Mouse (Mus musculus): ENCODE measurements at regions not wholly inside any gene's neighbourhood (a gene's known extent, or its start where the extent isn't known, plus 50 kb on each side); places are given as distances from the start of the nearest gene placed in this dataset.

DNA sequence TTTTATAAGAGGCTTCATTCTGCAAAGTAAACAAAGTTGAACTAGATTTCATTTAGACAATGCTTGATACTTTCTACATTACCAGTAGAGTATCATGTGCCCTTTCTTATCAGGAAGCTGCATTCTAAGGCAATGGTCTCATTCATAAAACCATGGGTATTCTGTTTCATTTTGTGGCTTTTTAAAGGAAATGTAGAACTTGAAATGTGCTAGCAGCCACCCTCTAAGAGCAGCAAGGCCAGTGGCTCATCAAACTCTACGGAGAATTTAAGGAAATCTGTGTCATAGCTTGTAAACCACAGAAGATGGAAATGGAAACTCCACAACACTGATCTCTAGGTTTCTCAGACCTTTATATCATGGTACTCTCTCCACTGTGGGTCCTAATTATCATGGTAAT is 907.7 kb downstream of the Diaph3 start:
- DNase-seq (ENCODE audit: low spot score in 2 of 2): no peak
- intact Hi-C loops (cut with DNase I): no loop called here

DNA sequence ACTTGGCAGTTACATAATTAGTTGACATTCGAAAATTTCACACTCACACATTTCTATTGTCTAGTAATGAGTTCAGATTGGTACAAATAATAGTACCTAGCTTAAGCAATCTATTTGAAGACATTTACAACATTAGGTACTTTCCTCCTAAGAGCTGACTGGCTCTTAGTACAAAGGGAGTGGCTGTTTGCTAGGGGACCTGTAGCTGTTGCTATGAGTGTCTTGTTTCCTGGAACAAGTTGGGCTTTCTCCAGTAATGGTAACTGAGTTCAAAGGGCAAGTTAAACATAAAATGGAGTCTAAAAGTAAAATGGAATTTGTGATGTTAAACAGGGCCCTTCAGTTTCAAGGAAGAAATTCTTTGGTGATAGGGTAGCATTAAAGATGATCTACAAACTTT is 910.4 kb downstream of the Diaph3 start:
- intact Hi-C loops (cut with DNase I): no loop called here
- DNase-seq (ENCODE audit: low spot score in 2 of 2): no peak

DNA sequence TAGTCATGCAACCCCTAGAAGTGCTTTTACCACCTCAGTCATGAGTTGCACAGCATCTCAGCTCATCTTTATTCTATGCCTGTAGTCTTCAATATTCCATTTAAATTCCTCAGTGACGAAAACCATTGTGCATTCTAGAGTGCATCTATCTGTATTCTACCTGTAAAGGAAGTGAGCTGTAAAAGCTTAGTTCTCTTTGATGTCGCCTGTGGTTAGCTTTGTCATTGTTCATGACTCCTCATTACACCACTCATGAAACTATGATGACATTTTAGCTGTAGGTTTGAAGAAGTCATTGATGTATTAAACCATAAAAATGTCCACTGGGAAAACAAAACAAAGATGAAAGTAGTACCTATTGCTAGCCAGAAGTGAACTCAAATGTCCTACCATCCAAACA is 911.3 kb downstream of the Diaph3 start:
- DNase-seq (ENCODE audit: low spot score in 2 of 2): no peak
- intact Hi-C loops (cut with DNase I): no loop called here

DNA sequence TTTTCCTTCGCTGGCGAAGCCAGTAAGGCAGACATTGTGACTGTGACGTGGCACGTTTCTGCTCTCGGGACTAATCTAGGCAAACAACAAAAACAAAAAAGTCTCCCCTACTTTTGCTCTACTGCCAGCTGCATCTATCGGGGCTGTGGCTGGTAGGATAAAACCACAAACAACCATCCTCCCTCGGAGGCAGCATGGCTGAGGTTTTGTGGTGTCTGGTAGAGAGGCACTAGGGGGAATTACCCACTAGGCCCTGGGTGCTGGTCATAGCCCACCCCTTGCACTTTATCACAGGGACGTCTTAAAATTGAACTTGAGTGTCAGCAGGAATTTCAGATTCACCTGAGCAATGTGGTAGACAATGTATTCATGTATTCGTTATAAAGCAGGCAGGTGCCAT is 925.3 kb downstream of the Diaph3 start:
- DNase-seq (ENCODE audit: low spot score in 2 of 2): no peak
- intact Hi-C loops (cut with DNase I): no loop called here

DNA sequence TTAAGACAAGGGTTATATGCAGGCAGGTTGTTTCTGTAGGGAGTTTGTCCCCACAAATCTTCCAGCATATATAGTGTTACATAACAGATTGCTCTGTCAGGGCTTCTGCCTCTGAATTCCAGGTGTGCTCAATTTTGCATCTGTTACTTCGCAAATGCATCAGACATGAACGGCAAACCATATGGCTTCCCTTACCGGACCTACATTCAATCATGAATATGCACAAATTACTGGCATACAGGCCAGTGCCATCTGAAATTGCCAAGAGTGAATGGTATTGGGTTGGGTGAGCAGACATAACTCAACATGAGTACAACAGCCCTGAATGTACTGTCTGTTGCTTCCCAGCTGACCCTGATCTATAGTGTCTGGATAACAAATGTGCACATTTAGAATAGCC is 929.4 kb downstream of the Diaph3 start:
- intact Hi-C loops (cut with DNase I): no loop called here
- no peak for DNase-seq (ENCODE audit: low spot score in 2 of 2)

DNA sequence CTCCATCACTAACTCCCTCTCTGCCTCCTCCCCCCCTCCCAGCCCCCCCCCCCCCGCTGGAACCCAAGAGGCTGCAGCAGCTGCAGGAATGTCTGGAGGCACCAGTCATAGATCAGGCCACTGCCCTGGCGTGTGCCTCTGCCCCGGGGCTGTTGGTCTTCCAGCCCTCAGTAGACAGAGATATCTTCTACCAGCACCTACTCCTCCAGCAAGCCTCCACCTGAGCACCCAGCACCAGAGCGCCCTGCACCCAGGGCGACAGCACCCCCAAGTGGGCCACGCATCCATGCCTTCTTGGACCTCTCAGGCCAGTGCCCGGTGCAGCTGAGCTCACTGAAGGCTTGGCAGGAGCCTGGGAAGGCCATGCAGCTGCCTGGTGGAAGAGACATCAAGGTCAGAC is 936.5 kb downstream of the Diaph3 start:
- DNase-seq (ENCODE audit: low spot score in 2 of 2): no peak
- intact Hi-C loops (cut with DNase I): no loop called here

DNA sequence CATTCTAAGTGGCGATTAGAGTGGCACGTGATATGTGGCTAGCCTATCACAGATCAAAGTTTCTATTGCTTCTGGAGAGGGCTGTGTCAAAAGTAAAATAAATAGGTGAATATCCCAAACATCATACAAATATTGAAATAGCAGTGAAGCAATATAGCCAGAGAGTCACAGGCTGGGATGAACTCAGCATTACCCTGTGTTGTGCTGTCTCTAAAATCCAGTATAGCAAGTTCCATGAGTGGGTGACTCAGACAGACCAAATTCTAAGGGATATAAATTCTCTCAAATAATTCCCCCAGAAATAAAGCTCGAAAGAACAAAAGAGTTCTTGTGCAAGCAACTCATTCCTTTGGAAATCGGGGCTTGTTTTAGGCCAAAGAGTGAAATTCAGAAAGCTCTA is 943.2 kb downstream of the Diaph3 start:
- no peak for DNase-seq (ENCODE audit: low spot score in 2 of 2)
- intact Hi-C loops (cut with DNase I): no loop called here

DNA sequence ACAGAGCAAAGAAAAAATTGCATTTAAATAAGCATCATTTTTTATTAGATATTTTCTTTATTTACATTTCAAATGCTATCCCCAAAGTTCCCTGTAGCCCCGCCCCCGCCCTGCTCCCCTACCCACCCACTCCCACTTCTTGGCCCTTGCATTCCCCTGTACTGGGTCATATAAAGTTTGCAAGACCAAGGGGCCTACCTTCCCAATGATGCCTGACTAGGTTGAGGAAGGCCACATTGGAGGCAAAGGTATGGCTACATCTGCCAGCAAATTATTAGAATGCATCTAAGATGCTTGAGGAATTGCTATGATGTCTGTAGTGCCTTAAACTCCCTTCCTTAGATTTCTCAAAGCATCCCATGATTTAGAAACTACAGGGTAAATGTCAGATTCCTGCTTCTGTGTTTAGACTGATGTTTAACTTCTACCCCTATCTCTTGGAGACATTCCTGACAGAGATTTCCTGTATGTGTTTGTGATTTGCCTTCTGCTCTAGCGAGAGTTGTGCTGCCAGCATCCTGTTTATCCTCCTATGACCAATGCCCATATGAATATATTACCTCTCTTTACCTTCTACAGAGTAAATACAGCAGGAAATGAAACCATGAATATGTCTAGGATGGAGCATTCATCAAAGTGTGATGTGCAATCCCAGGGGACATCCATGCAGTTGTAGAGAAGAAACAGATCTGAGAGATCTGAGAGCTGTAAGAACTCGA is 956.2 kb downstream of the Diaph3 start:
- no peak for DNase-seq (ENCODE audit: low spot score in 2 of 2)
- intact Hi-C loops (cut with DNase I): no loop called here

DNA sequence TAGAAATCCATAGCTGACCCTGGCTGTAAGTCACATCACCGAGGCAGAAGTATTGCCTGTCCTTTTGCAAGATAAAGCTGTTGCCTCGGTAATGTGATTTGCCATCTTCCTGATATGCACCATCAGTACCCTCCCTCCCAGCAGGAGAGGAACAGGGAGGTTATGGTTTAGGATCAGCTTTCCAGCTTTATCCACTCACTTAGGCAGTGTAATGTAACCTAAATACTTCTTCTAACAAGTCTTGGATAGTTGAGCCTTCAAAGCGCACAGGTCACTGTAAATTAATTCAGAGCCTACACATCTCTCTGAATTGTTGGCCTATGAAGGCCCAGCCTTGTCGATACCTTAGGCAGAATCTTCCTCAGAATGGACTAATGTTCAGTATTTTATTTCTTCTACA is 962.5 kb downstream of the Diaph3 start:
- DNase-seq (ENCODE audit: low spot score in 2 of 2): no peak
- intact Hi-C loops (cut with DNase I): no loop called here

DNA sequence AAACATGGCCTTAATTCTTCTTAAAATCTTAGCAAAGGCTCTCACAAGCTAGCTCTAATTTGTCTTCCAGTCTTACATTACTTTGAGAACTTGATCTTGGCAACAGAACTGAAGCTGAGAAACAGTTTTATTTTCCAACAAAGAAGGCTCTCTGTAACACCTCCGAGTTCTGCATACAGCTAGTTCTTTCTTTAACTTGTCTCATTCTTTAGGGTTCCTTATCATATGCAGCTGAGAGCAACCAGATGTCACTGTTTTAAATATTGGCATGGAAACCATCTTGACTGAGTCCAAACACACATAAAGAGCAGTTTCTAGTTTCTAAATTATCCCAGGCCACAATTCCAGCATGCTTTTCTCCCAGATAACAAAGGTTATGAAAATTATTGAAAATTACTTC is 969.9 kb downstream of the Diaph3 start:
- intact Hi-C loops (cut with DNase I): loop anchor here (1.0 kb wide), 2 partner anchors 12 to 76 kb away; no protein-coding TSS in a partner anchor
- peak; percentile 32 to 91 for DNase-seq (ENCODE audit: low spot score in 2 of 2)

DNA sequence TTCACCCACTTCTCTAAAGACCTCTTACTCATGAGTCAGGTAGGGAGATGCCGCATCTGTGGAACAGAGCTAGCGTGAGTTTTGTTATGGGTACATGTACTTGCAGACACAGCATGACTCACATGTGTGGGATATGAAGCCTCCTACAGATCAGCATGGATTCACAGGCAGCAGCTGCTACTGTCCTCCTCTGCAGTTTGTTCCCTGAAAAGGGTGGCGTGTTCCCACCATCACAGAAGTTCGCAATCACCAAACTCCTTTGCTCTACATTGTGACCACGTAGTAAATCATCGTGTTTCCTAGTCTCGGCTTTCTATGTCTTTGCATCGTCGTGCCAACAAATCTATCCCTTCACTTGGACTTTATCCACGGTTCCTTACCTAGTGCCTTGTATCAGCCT is 981.9 kb downstream of the Diaph3 start:
- intact Hi-C loops (cut with DNase I): loop anchor here (1.0 to 10.0 kb wide), 8 partner anchors 12 to 1717 kb away; partner anchors contain the start of gene Pcdh17
- DNase-seq (ENCODE audit: low spot score in 2 of 2): peak; percentile 73 to 97

DNA sequence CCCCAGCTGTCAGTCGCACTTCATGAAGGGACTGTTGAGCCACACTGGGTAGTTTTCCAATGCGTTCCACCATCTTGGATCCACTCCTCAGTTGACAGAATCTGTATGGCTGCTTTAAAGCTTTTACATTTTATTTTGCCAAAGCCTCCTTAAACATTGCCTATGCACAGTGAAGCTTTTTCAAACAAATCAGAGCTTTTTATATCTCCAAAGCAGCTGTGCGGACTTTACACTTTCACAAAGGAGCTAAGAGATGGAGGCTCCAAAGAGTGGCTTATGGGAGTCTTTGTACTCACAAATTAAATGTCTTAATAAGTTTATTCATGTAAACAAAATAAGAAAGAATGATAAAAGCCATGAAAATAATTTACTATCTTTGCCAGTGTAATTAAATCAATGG is 986.3 kb downstream of the Diaph3 start:
- intact Hi-C loops (cut with DNase I): loop anchor here (5.0 to 10.0 kb wide), 3 partner anchors 593 to 1712 kb away; partner anchors contain the start of gene Pcdh17
- DNase-seq (ENCODE audit: low spot score in 2 of 2): peak in 1 of 2 experiments; percentile 65

DNA sequence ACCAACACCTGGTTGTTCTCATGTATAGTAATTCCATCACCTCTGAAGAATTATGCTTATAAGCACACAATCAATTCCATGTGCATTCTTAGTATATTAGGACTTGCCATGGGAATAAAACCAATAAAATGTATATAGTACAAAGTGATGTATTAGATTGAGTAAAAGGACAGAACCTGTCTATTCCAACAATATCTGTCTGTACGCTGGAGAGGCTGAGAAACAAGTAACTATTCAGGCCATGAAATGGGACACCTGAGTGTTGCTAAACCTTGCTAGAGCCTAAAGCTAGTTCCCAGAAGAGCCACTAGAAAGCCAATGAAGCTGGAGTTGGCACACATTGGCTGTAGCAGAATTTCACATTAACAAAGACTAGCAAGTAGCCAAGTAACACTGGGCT is 989.8 kb downstream of the Diaph3 start:
- DNase-seq (ENCODE audit: low spot score in 2 of 2): no peak
- intact Hi-C loops (cut with DNase I): loop anchor here (10.0 kb wide), 1 partner anchor 624 kb away; no protein-coding TSS in a partner anchor

DNA sequence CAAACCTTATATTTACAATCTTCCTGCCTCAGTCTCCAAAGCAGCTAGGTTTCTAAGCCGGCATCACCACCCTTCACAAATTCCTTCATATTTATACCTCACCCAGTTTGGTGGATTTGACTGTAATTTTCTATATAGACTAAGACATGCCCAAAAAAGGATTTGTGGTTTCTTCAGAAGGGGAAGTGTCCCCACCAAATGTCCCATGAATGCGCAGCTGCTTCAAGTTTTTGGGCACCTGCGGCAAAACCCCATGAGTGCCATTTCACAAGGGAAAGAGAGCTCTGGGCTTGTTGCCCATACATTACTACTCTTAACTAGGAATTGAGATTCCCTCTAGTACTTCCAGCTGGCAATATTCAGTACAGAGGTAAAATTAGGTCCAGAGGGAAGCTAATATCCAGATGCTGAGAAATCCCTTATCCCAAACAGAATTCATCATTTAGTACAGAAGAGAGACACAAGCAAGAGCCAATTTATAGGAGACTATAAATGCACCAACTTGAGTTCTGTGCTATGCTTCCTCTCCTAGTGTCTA is 990.6 kb downstream of the Diaph3 start:
- intact Hi-C loops (cut with DNase I): loop anchor here (10.0 kb wide), 1 partner anchor 624 kb away; no protein-coding TSS in a partner anchor
- DNase-seq (ENCODE audit: low spot score in 2 of 2): no peak

DNA sequence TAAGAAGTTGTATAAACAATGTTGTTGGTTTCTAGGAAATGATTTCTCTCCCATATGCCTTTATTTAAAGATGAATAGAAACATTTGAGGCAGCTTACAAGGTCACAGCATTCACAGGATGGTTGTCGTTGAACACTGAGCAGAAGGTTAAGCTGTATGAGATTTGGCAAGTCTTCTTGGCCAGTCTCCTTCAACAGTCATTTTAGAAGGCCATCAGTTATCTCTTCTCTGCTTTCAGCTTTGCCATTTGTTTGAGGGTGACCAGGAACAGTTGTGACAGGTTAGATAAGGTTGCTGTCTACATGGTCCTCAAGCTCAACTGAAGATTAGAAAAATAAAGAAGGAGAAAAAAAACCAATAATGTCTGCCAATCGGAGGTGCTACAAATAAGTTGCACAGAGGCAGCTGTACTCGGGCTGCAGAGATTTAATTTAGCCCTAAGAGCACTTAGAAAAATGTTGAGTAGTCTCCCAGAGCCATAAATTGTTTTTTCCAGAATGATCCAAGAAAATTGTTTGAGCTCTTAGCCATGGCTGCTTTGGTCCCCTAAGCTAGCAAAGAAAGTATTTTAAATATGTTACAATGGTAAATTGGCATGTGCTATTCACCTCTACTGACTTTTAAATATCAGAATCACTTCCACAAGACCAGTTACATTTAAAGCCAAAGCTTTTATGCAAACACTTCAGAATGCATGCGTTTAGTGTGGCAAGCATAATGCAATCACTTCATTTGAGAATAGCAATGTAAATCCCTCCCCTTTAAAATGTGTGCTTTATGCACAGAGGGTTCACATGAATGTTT is 1025.6 kb downstream of the Diaph3 start:
- intact Hi-C loops (cut with DNase I): no loop called here
- no peak for DNase-seq (ENCODE audit: low spot score in 2 of 2)

DNA sequence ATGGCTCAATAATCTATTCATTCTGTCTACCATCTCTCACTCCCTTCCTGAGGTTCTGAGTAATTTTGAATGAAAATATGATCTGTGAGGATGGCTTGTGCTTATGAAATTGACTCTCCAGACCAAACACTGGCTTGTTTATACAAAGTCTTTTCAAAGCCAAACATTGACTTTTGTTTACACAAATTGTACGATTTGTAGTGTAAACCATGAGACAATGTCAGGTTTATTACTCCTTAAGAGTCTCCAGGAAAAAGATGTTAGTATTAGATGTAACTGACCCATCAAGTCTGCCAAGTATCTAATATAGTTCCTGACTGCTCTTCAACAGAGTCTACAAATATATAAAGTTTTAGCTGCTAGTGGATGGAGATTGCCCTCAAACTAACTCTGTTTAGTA is 1039.5 kb downstream of the Diaph3 start:
- DNase-seq (ENCODE audit: low spot score in 2 of 2): no peak

DNA sequence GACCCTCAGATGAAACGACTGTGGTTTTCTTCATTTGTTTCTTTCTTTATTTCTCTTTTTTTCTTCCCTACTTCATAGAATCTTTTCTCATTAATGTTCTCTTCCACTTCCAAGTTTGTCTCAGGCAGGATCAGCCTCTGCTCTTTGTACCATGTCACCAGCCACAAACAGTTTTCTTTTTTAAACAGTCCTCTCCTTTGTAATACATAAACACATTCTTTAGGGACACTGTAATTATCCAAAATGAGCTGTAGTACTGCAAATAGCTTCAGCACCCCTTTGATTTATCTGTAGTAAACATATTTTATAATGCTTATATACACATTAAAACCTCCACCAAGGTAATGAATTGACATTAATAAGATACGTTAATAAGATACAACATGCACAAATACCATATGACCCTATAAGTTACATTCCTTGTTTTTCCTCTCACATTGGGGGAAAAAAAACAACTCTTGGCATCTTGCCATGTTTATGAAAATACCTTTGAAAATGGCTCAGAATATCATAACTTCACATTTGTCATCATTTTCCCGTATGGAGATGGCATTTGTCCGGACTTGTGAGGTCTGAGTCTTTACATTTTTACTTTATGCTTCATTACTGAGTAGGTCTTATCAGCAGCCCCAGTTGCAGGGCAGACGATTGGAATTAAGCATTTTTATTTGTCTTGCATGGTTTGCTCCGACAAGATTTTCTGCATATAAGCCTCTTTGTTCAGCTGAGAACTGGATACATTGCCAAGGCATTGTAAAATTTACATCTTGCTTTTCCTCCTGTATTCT is 1070.5 kb downstream of the Diaph3 start:
- intact Hi-C loops (cut with DNase I): no loop called here
- no peak for DNase-seq (ENCODE audit: low spot score in 2 of 2)

More for the DNA sequence above, 1039.5 kb downstream of the Diaph3 start:
- intact Hi-C loops (cut with DNase I): no loop called here

DNA sequence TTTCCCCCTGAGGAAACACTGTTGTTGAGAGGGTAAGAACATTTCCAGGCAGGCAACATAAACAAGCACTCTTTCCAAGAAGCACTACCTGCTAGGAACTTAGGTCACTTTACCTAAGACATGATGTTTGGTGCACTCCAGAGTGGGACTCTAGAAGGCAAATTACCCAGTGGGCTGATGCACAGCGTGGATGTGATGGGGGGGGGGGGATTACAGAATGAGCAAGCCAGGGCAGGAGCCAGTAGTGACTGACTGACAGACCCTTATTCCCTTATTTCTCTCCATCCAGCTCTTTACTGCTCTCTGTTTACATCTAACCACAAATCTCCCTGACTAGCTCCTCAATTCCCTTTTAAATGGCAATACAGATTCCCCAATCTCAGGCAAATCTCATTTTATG is 1071.7 kb downstream of the Diaph3 start:
- no peak for DNase-seq (ENCODE audit: low spot score in 2 of 2)
- intact Hi-C loops (cut with DNase I): no loop called here

DNA sequence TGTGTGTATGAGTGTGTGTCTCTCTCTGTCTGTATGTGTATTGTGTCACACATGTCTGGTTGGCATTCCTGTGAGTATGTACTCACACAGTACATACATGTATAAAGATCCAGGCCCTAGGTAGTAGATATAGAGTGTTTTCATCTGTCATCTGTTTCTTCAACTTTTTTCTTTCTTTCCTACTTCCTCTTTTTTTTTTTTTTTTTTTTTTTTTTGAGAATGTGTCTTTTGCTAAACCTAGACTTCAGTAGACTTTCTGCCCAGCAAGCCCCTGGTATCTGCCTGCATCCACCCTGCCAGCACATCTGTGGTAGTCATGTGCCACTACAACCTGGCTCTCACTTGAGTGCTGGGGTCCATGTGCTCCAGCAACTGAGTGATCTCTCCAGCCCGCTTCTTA is 1073.3 kb downstream of the Diaph3 start:
- DNase-seq (ENCODE audit: low spot score in 2 of 2): no peak
- intact Hi-C loops (cut with DNase I): no loop called here

DNA sequence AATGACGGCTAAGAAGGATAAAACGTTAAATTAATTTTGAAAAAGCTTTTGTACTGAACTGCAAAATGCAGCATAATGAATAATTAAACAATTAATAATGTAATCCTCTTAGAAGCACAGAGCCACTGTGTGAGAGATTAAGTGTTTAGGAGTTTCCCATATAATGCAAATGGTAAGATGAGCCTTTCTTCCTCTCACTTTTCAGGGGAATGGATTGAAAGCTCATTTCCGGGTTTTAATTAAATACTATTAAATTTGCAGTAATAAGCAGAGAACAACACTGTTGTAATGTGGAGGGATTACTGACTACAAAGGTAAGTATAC is 1077.5 kb downstream of the Diaph3 start:
- intact Hi-C loops (cut with DNase I): no loop called here
- DNase-seq (ENCODE audit: low spot score in 2 of 2): no peak

All from left cerebral cortex, postnatal 25 days (tissue).